Mouse (Mus musculus) layer of hippocampus, adult 18-20 months (tissue): ENCODE measurements around the gene Riok1. TPM values are rescaled to one million over a fixed set of nuclear protein-coding genes. Genes with fewer than 3 reads are reported as not detected.

Experiments
- DNase-seq, 2 experiments: peaks; one replicate each; pipeline ENCODE4 v3.0.0; 2022; ENCODE audit warnings: low spot score in 2 of 2
- total RNA-seq, 2 experiments: library from RNA; stranded (reverse); gene quantifications; 2 replicates each; pipeline ENCODE4 v1.2.3; 2021

Gene Riok1
- total RNA-seq, 2 experiments from 2014 or later: 19.1 to 25.7 TPM

DNA sequence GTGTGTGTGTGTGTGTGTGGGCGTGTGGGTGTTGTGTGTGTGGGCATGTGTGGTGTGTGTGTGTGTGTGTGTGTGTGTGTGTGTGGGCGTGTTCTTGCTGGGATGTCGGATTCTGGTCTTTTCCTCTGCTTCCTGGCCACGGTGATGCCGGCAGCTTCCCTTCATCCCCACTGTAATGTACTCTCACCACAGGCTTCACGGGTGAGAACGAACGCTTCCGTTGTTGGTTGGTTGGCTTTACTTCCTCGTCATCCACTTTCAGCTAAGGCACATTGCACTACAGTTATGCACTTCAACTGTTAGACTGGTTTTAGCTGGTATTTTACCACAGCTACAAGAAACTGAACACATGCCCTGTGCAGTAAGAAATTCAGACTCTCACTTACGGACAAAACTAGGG, 25.9 kb downstream of the Riok1 start:
- DNase-seq: no peak

- DNase-seq: peak; percentile 11 to 78
These were observed 28.3 kb downstream of the Riok1 start for GRCm38 (mm10) chr13:38064854-38065663.

DNA sequence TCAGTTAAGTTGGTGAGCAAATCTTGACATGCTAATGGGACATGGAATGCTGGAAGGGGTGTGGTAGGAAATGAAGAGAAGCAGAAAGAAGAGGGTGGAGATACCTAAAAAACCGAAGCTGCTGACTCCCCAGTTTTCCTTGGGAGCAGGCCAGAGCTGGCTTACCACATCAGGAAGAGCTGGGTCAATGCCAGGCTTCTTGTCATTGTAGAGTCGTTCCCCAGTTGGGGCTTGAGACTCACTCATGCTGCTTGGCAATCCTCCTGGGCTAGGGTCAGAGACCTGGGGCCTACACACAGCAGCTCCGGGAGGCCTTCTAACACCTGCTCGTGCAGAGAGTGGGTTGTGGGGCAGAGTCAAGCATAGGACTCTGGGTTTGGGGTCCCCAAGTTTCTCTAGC, 34.1 kb downstream of the Riok1 start:
- DNase-seq: no peak

DNA sequence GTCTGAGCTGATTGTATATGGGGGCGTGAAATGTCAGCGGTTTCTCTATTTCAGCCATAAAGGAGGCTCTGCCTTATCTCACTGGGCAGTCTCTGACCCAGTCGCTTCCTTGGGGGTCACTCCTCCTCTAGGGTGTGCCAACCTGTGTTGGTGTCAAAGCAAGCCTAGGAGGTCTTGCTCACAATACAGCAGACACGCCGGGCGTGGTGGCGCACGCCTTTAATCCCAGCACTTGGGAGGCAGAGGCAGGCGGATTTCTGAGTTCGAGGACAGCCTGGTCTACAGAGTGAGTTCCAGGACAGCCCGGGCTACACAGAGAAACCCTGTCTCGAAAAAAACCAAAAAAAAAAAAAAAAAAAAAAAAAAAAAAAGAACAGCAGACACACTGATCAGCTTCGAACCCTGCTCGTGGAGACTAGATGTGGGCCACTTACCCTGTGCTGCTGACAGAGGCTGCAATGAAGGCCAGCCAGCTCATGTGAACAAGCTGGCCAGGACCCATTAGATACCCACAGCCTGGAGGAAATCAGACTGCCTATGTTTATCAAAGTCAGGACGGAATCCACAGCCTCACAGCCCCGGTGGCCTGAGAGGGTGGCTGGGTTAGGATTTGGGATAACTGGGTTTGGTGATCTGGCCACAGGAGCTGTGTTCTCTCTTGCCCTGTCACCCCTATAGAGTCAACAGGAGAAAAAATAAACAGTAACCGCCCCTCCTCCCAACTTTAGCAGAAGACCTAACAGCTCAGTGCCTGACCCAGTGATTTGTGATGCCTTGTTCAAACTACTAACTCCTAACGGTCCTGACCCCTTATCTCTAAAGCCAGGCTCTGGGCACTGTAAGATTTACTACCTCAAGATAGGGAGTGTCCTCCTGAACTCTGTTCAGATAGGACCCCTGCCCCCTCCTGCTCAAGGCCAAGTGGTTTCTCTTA, 36.8 kb downstream of the Riok1 start:
- DNase-seq: no peak

GRCm38 (mm10) chr13:38074404-38074803, 37.6 kb downstream of the Riok1 start:
- DNase-seq: no peak

DNA sequence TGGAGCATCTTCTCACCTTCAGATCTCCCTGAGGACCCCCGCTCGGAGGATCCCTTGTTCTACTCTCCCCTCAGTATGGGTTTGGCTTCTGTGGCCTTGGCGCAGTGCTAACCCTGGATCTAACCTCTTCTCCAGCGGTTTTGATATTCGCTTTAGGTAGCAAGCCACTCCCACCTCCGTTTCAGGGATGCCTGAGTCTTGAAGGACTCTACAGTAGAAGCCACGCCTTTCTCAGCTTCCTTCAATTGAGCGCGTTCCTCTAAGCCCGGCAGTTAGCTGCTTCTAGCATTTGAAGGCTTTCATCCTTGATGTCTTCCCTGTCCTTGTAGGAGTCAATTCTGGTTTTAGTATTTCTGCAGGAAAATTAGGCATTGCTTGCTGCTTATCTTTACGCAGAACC, 40.3 kb downstream of the Riok1 start:
- DNase-seq: no peak

DNA sequence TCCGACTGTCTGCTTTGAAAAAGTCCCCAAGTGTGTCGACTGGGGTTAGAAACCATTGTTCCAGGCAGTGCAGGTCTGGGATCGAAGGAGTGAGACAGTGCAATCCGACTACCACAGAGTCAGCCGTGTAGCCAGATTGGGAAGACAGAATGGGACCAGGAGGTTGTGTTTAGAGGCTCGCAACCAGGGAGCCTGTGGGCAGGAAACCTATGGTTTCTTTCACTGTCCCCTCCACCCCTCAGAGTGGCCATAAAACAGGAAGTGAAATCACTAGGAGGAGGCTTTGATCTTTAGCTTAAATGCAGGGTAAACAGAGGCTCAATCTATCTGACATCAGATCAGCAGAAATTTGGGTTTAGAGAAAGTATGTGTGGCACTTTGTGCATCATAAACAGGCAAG, 42.0 kb downstream of the Riok1 start:
- no peak for DNase-seq

DNA sequence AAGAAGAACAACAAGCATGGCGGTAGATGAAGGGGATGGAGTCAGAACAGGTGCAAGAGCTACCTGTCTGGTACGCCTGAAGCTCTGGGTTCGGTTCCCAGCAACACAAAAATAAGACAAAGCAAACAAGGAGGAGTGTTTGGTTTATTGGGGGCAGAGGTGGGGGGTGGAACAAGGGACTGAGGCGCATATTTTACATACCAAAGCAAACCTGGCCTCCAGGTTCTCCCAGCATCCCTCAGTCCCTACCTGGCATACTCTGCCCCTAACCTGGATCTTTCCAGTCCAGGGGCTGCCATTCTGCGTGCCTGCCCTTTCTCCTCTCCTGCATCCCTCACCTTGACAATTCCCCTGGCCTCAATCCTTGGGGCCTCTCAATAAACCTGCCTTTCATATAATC, 42.6 kb downstream of the Riok1 start:
- DNase-seq: no peak

DNA sequence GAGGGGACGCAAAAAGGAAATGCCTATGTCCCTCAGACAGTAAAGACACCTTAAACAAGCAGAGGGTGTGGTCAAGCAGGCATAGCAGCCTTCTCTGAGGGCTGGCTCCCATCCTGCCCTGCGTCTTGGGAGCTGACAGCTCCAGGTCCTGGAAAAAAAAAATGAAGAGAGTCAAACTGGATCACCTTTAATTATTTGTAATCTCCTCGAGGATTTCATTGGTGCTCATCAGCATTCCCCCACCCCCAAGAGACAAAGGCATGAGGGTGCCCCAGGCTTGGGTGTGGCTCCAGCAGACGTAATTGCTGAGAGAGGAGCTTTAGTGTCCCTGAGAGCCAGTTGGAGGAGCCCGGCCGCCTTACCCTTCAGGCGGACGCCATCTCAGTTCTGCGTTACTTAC, 43.2 kb downstream of the Riok1 start:
- no peak for DNase-seq

GRCm38 (mm10) chr13:38080725-38081124, 43.9 kb downstream of the Riok1 start:
- DNase-seq: no peak

DNA sequence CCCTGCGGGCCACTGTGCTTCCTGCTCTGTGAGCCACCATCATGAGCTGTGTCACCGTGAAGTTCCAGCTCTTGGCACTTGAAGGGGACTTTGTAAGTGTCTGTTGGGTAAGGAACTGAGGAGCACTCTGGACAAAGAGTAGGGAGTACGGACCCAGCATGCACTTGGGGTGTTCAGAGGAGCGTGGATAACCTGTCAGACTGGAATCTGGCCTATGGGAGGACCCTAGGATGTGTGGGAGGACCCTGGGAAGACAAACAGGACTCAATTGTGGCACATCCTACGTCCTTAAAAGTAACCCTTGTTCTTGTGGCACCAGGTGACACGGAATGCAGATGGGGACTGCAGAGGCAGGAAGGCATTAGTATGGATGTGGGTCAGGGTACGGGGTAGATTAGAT, 44.4 kb downstream of the Riok1 start:
- DNase-seq: no peak

DNA sequence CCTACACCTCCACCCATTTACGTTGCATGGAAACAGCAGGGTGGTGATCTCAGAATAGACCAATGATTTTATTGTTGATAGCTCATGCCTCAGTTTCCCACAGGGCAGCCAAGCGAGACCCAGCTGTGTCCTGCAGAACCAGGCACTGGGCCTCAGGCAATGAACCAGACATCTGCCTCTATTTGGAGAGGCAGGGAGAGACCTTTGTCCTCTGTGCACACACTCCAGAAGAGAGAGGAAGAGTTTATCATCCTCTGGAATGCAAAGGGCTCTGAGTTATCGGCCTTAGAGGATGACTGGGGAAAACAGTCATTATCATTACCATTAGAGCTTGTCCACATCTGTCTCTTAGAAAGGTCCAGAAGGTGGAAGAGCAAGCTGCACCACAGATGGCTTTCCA, 49.9 kb downstream of the Riok1 start:
- no peak for DNase-seq

- no peak for DNase-seq
These were observed 51.2 kb downstream of the Riok1 start for GRCm38 (mm10) chr13:38088008-38088407.

GRCm38 (mm10) chr13:38089449-38089848, 52.7 kb downstream of the Riok1 start:
- DNase-seq: no peak

DNA sequence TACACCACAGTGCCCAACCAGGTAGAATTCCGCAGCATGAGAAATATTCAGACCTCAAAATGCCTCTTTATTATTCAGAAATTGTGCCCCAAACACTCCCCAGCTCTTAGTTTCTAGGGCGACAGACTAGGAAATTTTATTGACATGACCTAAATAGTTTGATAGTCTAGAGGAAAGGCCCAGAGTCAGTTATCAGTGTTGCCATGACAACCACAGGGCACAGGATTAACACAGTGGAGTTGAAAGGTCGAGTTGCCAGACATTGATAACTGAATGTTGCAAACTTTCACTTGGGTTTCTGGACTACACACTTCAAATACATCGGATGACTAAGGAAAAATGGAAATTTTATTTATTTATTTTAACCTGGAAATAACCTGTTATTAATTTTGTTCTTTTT, 53.1 kb downstream of the Riok1 start:
- no peak for DNase-seq

GRCm38 (mm10) chr13:38096207-38096606, 59.4 kb downstream of the Riok1 start:
- DNase-seq: no peak

DNA sequence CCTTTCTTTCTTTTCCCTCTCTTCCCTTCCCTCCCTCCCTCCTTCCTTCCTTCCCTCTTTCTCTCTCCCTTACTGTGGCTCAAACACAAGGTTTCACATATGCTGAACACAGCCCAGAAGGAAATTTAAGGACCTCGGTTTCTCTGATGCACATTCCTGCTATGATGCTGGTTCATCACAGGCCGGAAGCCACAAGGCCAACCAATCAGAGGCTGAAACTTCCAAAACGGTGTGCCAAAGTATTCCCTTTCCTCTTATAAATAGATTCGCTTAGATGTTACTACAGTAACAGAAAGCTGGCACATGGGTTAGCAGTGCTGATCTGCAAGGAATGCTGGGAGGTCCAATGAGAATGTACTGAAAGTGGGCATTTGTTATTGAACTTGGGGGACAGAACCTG, 66.6 kb downstream of the Riok1 start:
- peak in 1 of 2 experiments; percentile 37 for DNase-seq

DNA sequence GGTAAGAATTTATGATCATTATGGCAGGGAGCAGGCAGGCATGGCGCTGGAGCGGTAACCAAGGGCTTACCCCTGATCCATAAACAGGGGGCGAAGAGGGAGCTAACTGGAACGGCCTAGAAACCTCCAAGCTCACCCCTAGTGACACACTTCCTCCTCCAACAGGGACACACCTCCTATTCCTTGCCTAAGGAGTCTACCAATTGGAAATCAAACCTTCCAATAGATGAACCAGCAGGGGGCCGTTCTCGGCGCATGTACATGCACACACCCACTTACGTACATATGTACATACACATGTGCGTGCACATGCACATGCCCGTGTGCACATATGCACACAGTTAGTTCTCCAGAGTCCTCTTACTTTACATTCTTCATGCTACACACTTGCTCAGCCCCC, 67.7 kb downstream of the Riok1 start:
- DNase-seq: no peak

GRCm38 (mm10) chr13:38109081-38109480, 72.3 kb downstream of the Riok1 start:
- no peak for DNase-seq
